Mouse (Mus musculus): ENCODE results near the gene Gfra4. TPM values are rescaled to one million over a fixed set of nuclear protein-coding genes. Genes with fewer than 3 reads are reported as not detected.

Gfra4 gene
- polyA plus RNA-seq (2011; ENCODE audit: insufficient read depth, insufficient read length, low read depth, missing spikeins): 0.73 TPM in 1 of 2 replicates, not detected in the other

DNA sequence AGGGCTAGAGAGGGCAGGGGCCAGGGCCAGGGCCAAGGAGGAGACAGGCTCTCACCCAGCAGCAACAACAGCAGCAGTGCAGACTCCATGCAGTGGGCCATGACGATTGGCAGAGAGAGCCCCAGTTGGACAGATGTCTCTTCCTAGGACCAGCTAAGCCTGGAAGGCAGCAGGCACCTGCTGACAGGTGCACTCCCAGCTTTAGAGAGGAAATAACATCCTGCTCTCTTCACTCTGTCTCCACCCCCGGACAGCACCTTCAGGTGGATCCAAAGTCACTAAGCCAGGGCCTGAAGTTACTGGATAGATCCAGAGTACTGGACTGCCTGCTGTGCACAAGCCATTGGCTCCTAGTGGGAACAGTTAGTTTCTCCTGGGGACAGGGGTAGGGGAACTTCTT lies at the start of gene Gfra4:
Gene Gfra4, minus strand, starts transcription at position 101 of the 400 bp plus-strand sequence.
- H3K4me3 ChIP-seq (ENCODE audit: low read depth, low read length): no peak within 1 kb of the TSS
- H3K27me3 ChIP-seq (ENCODE audit: control insufficient read depth, insufficient read depth, low read length, poor library complexity, severe bottlenecking): peaks cover 7% of the 10 kb centered on the region; the same call in 1 of the 2 replicates
- no peaks in the 10 kb centered on the region for H3K9me3 ChIP-seq (replicated peaks; ENCODE audit: control insufficient read depth, insufficient read depth, low read length, poor library complexity, severe bottlenecking)
- no peaks in the 10 kb centered on the region for H3K4me1 ChIP-seq (ENCODE audit: control insufficient read depth, insufficient read depth, low read length)
- no peak within 1 kb of the TSS for H3K9ac ChIP-seq (ENCODE audit: low read depth, poor library complexity, severe bottlenecking)
- H3K36me3 ChIP-seq (ENCODE audit: control insufficient read depth, insufficient read depth, low read length, poor library complexity, severe bottlenecking): no peaks in the 10 kb centered on the region
- H3K27ac ChIP-seq (ENCODE audit: insufficient read depth, low read length): no peak within 1 kb of the TSS
- TF ChIP-seq POLR2A (IDR thresholded peaks at IDR 0.05; ENCODE audit: insufficient read depth, low read length) (no peak), CTCF (IDR thresholded peaks at IDR 0.05; ENCODE audit: low read depth, low read length) (no peak), EP300 (IDR thresholded peaks at IDR 0.05; ENCODE audit: insufficient read depth, low read depth, low read length) (no peak)

DNA sequence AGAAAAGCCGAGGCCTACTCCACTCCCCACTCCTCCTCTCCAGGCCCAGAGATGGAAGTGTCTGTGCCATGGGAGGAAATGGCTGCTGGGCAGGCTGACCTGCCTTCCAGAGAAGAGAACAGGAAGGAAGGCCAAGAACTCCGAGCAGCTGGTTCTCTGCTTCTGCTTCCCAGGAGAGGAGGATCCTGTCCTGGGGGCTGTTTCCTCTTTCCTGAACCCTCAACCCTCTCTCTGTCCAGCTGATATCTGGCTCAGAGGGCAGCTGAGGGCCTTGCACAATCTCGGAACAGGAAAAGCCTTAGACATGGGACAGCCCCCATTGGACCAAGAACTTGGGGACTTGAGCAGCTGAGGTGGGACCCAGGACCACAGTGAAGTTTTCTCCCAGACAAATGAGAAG lies 48.0 kb upstream of the Gfra4 start:
- Histone ChIP-seq H3K27ac (ENCODE audit: insufficient read depth, low read length) (no peak overlapping the region), H3K9me3 (replicated peaks; ENCODE audit: control insufficient read depth, insufficient read depth, low read length, poor library complexity, severe bottlenecking) (no peaks in the 10 kb centered on the region), H3K4me3 (ENCODE audit: low read depth, low read length) (no peak overlapping the region), H3K4me1 (ENCODE audit: control insufficient read depth, insufficient read depth, low read length) (peaks cover 1% of the 10 kb centered on the region), H3K27me3 (ENCODE audit: control insufficient read depth, insufficient read depth, low read length, poor library complexity, severe bottlenecking) (no peaks in the 10 kb centered on the region), H3K36me3 (ENCODE audit: control insufficient read depth, insufficient read depth, low read length, poor library complexity, severe bottlenecking) (no peaks in the 10 kb centered on the region), H3K9ac (ENCODE audit: low read depth, poor library complexity, severe bottlenecking) (no peak overlapping the region)
- no peak for TF ChIP-seq POLR2A (IDR thresholded peaks at IDR 0.05; ENCODE audit: insufficient read depth, low read length)
- no peak for TF ChIP-seq EP300 (IDR thresholded peaks at IDR 0.05; ENCODE audit: insufficient read depth, low read depth, low read length)
- no peak for TF ChIP-seq CTCF (IDR thresholded peaks at IDR 0.05; ENCODE audit: low read depth, low read length)

DNA sequence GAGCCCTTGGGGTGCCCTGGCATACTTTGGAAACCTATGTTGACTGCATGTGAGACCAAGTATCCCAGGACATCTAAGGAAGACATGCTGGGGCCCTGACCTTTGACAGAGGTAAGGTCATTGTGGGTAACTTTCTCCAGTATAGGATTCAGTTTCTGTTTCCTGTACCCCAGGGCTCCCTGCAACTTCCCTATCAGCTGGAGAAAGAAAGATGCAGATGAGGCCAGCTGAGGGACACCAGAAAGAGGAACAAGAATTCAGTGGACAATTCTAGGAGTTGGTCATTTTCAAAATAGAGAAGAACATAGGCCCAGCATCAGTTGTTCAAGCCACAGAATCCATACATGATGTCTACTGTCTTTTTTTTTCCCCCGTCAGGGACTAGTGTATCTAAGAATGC lies 46.7 kb upstream of the Gfra4 start:
- H3K9ac ChIP-seq (ENCODE audit: low read depth, poor library complexity, severe bottlenecking): no peak overlapping the region
- no peak for TF ChIP-seq CTCF (IDR thresholded peaks at IDR 0.05; ENCODE audit: low read depth, low read length)
- no peak for TF ChIP-seq EP300 (IDR thresholded peaks at IDR 0.05; ENCODE audit: insufficient read depth, low read depth, low read length)
- no peak for TF ChIP-seq POLR2A (IDR thresholded peaks at IDR 0.05; ENCODE audit: insufficient read depth, low read length)
- H3K27ac ChIP-seq (ENCODE audit: insufficient read depth, low read length): no peak overlapping the region
- no peaks in the 10 kb centered on the region for H3K36me3 ChIP-seq (ENCODE audit: control insufficient read depth, insufficient read depth, low read length, poor library complexity, severe bottlenecking)
- no peaks in the 10 kb centered on the region for H3K9me3 ChIP-seq (replicated peaks; ENCODE audit: control insufficient read depth, insufficient read depth, low read length, poor library complexity, severe bottlenecking)
- no peaks in the 10 kb centered on the region for H3K27me3 ChIP-seq (ENCODE audit: control insufficient read depth, insufficient read depth, low read length, poor library complexity, severe bottlenecking)
- H3K4me3 ChIP-seq (ENCODE audit: low read depth, low read length): no peak overlapping the region
- H3K4me1 ChIP-seq (ENCODE audit: control insufficient read depth, insufficient read depth, low read length): no peaks in the 10 kb centered on the region

DNA sequence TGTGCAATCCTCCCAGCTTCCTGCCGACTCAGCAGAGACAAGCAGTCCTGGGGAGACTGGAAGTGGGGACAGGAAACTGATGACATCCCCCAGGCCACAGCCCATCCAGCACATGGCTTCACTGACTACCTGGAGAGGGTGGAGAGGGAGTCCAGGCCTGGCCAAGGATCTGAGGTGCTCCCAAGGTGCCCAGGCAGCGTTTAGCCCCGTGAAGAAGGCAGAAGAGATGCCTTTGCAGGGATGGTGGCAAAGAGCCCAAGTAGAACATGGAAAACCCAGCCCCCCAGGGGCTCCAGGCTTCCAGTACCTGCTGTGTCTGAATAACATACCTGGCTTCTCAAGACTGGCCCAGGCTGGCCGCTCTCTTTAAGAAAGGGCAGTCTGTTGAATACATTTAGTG lies 45.7 kb upstream of the Gfra4 start:
- H3K9me3 ChIP-seq (replicated peaks; ENCODE audit: control insufficient read depth, insufficient read depth, low read length, poor library complexity, severe bottlenecking): no peaks in the 10 kb centered on the region
- H3K9ac ChIP-seq (ENCODE audit: low read depth, poor library complexity, severe bottlenecking): no peak overlapping the region
- no peaks in the 10 kb centered on the region for H3K27me3 ChIP-seq (ENCODE audit: control insufficient read depth, insufficient read depth, low read length, poor library complexity, severe bottlenecking)
- no peaks in the 10 kb centered on the region for H3K4me1 ChIP-seq (ENCODE audit: control insufficient read depth, insufficient read depth, low read length)
- no peak overlapping the region for H3K4me3 ChIP-seq (ENCODE audit: low read depth, low read length)
- no peak overlapping the region for H3K27ac ChIP-seq (ENCODE audit: insufficient read depth, low read length)
- no peaks in the 10 kb centered on the region for H3K36me3 ChIP-seq (ENCODE audit: control insufficient read depth, insufficient read depth, low read length, poor library complexity, severe bottlenecking)
- TF ChIP-seq EP300 (IDR thresholded peaks at IDR 0.05; ENCODE audit: insufficient read depth, low read depth, low read length): no peak
- TF ChIP-seq CTCF (IDR thresholded peaks at IDR 0.05; ENCODE audit: low read depth, low read length): no peak
- no peak for TF ChIP-seq POLR2A (IDR thresholded peaks at IDR 0.05; ENCODE audit: insufficient read depth, low read length)

DNA sequence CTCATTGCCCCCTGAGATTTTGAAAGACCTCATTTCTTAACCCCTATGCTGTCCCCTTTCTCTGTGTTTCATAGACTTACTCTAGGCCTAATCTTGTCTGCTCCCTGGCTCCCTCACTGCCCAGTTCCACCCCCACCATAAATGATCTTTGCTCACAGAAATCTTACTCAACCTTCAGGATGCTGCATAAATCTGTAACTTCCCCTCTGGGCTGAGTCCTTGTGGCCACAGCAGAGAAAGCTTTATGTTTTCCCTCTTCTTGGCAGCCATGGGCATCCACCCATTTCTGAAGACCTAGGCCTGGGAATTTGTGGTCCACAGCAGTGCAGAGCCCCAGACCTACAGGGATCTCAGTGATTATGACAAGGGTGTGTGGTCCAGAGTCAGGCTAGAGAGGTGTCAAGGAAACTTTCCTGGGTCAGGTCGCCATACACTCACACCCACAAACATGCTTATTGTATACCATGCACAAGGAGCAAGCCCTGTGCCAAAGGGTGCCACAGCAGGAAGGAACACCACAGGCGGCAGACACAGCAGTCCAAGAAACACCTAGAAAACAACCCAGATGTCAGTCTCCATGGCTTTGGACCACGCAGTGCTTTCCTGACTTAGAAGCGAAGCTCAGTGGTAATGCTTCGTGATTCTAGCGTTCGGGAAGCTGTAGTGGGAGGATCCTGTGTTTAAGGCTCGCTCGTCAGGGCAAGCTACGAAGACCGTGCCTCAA lies 43.9 kb upstream of the Gfra4 start, which contains the start of gene Siglec1:
Gene Siglec1, minus strand, starts transcription at position 99 of the 724 bp plus-strand sequence.
- Histone ChIP-seq H3K27ac (ENCODE audit: insufficient read depth, low read length) (no peak within 1 kb of the TSS), H3K4me1 (ENCODE audit: control insufficient read depth, insufficient read depth, low read length) (no peaks in the 10 kb centered on the region), H3K27me3 (ENCODE audit: control insufficient read depth, insufficient read depth, low read length, poor library complexity, severe bottlenecking) (no peaks in the 10 kb centered on the region), H3K9ac (ENCODE audit: low read depth, poor library complexity, severe bottlenecking) (no peak within 1 kb of the TSS), H3K9me3 (replicated peaks; ENCODE audit: control insufficient read depth, insufficient read depth, low read length, poor library complexity, severe bottlenecking) (no peaks in the 10 kb centered on the region), H3K4me3 (ENCODE audit: low read depth, low read length) (no peak within 1 kb of the TSS), H3K36me3 (ENCODE audit: control insufficient read depth, insufficient read depth, low read length, poor library complexity, severe bottlenecking) (no peaks in the 10 kb centered on the region)
- no peak for TF ChIP-seq POLR2A (IDR thresholded peaks at IDR 0.05; ENCODE audit: insufficient read depth, low read length)
- TF ChIP-seq CTCF (IDR thresholded peaks at IDR 0.05; ENCODE audit: low read depth, low read length): no peak
- no peak for TF ChIP-seq EP300 (IDR thresholded peaks at IDR 0.05; ENCODE audit: insufficient read depth, low read depth, low read length)

DNA sequence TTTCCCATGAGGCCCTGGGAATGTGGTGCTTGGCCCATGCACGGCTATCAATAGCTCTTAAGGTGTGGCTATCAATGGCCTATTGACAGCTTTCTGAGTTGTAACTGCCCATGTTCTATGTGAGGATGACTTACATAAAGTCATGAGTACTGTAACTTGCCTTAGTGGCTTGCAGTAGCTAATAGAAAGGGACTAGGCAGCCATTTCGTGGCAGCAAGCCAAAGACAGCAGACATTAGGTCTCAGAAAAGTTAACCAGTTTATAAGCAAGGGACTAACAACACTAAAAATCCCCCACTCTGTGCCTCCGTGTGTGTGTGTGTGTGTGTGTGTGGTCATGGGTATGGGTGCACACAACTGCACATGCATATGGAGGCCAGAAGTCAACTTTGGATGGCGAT lies 41.3 kb upstream of the Gfra4 start:
- no peaks in the 10 kb centered on the region for H3K9me3 ChIP-seq (replicated peaks; ENCODE audit: control insufficient read depth, insufficient read depth, low read length, poor library complexity, severe bottlenecking)
- H3K27me3 ChIP-seq (ENCODE audit: control insufficient read depth, insufficient read depth, low read length, poor library complexity, severe bottlenecking): no peaks in the 10 kb centered on the region
- no peak overlapping the region for H3K4me3 ChIP-seq (ENCODE audit: low read depth, low read length)
- no peak overlapping the region for H3K27ac ChIP-seq (ENCODE audit: insufficient read depth, low read length)
- no peaks in the 10 kb centered on the region for H3K36me3 ChIP-seq (ENCODE audit: control insufficient read depth, insufficient read depth, low read length, poor library complexity, severe bottlenecking)
- H3K4me1 ChIP-seq (ENCODE audit: control insufficient read depth, insufficient read depth, low read length): no peaks in the 10 kb centered on the region
- no peak for TF ChIP-seq EP300 (IDR thresholded peaks at IDR 0.05; ENCODE audit: insufficient read depth, low read depth, low read length)
- H3K9ac ChIP-seq (ENCODE audit: low read depth, poor library complexity, severe bottlenecking): no peak overlapping the region

Data from ES-Bruce4 (cell line).